Mouse (Mus musculus): ENCODE data around the gene Kank1. TPM values are rescaled to one million over a fixed set of nuclear protein-coding genes. Genes with fewer than 3 reads are reported as not detected.
A peak's percentile ranks its signal among the peaks of the same experiment; 100 is the strongest.

Kank1 gene
- total RNA-seq (2021): 10 to 100 TPM; 25.5 to 34.1 TPM
- long read RNA-seq, experiment 1, partial matches to known transcripts: 7 of 15 reads
- long read RNA-seq, experiment 1, other reads (novel, unspliced or antisense): 8 of 15 reads
- long read RNA-seq, experiment 2, partial matches to known transcripts: 8 of 14 reads
- long read RNA-seq, experiment 2, other reads (novel, unspliced or antisense): 6 of 14 reads

DNA sequence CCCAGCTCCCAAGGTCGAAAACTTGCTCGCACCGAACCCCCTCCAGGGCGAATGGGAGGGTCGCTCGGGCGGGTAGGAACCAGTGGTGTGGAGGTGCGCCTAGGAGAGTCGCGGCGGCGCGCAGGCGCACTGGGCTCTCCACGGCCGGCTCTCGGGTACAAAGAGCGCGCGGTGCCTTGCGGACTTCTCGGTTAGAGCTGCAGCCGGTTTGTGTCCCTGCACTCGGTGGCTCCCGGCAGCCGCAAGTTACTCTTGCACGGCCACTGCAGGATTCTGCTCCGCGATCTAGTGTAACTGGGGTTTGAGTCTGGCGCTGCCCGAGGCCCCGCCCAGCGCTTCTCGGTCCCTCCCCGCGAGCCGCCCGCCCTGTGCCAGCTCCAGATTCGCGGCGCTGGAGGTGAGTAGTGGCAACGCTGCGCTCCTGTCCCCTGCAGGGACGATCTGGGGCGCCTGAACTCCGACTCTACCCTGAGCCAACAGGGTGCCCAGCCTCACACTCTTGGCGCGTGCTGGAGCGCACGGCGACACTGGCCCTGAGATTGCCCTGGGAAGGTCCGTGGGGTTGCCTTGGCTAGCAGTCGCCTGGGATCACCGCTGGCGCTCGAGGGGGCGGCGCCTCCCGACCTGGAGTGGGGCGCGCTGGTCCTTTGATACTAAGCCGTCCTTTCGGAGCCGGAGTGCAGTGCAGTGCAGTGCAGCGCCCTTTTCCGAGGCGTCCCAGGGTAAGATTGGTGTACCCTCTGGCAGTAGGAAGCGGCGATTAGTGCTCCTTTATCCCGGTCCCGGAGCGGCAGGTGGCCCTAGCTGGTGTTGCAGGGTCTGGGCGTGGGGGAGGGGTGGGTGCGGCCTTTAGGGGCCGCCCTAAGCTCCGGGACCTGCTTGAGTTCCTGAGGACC lies at the start of gene Kank1:
Kank1 (plus strand) TSS at position 380 of the 896 bp plus-strand sequence.
- peak; percentile 85 for DNase-seq

GRCm38 (mm10) chr19:25187681-25188080 lies 49.1 kb upstream of the Kank1 start:
- no peak for DNase-seq

GRCm38 (mm10) chr19:25193751-25194150 lies 43.0 kb upstream of the Kank1 start:
- peak; percentile 31 for DNase-seq

GRCm38 (mm10) chr19:25200081-25200860 lies 36.5 kb upstream of the Kank1 start:
- no peak for DNase-seq

DNA sequence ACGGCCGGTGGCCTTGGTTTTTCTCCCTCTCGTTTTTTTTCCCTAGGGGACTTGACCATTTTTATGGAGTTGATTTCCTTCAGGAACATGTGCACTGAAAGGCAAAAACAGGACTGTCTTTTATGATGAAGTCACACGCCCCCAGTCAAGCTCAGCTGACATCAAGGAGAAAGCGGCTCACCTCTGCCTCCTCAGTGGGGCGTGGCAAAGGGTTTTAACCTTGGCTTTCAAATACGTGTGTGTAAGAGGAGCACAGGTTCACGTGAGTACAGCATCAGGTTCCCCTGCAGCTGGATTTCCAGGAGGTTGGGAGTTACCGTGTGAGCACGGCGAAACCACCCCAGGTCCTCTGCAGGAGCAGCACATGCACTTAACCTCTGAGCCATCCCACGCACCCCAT lies 33.7 kb upstream of the Kank1 start:
- DNase-seq: no peak

GRCm38 (mm10) chr19:25206969-25207368 lies 29.8 kb upstream of the Kank1 start:
- peak; percentile 61 for DNase-seq

- peak; percentile 55 for DNase-seq
These were observed 28.9 kb upstream of the Kank1 start for GRCm38 (mm10) chr19:25207731-25208361.

GRCm38 (mm10) chr19:25208596-25209110 lies 28.1 kb upstream of the Kank1 start:
- DNase-seq: no peak

- DNase-seq: peak; percentile 51
These were observed 16.2 kb upstream of the Kank1 start for GRCm38 (mm10) chr19:25220611-25221010.

GRCm38 (mm10) chr19:25221964-25222640 lies 14.7 kb upstream of the Kank1 start:
- DNase-seq: peak; percentile 46

GRCm38 (mm10) chr19:25230058-25230974 lies 6.5 kb upstream of the Kank1 start:
- DNase-seq: no peak

- no peak for DNase-seq
These were observed 5.8 kb upstream of the Kank1 start for GRCm38 (mm10) chr19:25230975-25231334.

DNA sequence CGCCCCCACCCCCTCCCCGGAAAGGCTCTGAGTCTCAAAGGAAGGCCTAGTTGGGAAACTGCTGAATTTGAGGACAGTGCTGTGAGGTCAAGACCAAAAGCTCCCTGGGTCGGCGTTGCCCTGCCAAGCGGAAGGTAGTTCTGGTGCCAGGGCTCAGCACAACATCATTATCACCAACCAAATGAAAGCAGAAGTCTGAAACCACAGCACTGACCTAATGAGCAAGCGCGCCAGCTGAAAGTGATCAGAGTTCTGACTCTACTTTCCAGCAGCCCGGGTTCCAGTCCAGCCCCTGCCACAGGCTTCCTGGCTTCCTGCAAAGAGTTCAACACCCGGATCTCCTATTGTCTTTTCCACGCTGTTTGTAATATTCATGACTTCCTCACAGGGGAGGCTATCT lies 4.7 kb upstream of the Kank1 start:
- peak; percentile 28 for DNase-seq

DNA sequence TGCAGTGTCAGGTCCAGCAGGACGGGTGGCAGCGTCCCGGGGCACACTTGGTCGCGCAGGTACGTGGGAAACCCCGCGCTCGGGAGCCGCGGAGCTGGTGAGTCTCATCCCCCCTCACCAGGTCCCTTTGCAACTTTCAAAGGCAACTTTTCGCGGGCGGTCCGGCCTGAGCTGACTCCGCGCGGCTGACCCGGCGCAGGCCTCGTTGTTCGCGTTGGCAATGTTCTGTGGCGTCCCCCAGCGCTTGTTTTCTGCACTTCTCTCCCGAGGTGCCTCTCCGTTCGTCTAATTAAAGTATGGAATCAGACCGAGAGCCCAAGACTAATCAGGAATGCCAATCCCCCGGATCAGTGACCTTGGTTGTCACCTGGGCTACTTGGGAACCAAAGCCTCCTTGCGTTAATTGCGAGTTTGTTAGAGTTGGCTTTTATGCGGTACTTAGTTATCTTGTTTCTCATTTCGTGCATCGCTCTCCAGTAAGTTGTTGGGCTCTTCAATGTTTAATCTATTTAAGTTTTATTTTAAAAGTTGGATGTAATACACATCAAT lies 791 bp downstream of the Kank1 start:
- DNase-seq: peak; percentile 73

- DNase-seq: no peak
These were observed 1.3 kb downstream of the Kank1 start for GRCm38 (mm10) chr19:25238121-25238520.

DNA sequence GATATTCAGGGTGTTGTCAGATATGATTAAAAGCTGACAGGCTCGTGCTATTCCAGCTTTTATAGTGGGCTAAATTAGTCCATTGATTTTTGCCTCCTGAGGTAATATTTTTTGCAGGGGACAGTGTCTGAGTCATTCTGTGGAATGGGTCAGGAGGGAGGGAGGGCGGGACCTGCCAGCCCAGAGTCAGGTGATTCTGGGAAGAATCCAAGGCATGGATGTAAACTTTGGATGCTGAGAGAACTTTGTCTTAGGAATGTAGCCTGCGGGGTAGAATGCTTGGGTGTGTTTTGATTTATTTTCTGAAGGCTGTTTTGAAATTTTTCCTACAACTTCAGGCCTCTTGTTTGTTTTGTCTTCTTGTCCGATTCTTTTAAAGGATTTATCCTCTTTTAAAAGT lies 6.8 kb downstream of the Kank1 start:
- no peak for DNase-seq

- DNase-seq: no peak
These were observed 9.3 kb downstream of the Kank1 start for GRCm38 (mm10) chr19:25246062-25246461.

GRCm38 (mm10) chr19:25247858-25248552 lies 11.2 kb downstream of the Kank1 start:
- DNase-seq: no peak

DNA sequence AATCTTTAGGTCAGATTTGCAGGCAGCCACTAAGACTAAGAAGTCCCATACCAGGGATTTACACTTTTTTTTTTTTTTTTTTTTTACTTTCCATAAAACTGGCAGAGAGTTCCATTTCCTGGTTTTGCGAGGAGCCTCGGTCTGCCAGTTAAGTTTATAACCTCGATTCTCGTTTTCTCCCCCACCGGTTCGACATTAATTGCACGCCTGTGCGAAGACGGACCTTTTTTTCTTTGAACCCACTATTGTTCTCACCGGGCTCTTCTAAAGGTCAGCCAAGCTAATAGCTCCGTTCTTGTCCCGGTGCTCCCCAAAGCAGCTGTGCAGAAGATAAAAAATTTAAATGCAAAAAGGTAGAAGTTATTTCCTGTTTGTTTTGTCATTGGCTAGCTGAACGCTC lies 12.5 kb downstream of the Kank1 start:
- no peak for DNase-seq
